27 mouse cellular contexts compared by ENCODE assay signal in genomic region chrX:43739780-43740463, GRCm38 (mm10).
DNase-seq lines count a peak whose midpoint lies in the region; ATAC-seq and TF ChIP-seq lines count a peak whose summit lies in the region.
"Had no signal": no experiment of that assay in that cellular context is flagged by ENCODE, and none has a peak within 500 bp of the region (broad histone marks: within the 10 kb centered on the region; RNA-seq: fewer than 3 reads in every experiment).

No protein-coding gene starts in this region.

- no peak overlapping the region for H3K4me2 ChIP-seq in liver, postnatal 0 days (ENCODE audit: low read depth, low read length)
- H3K4me2 ChIP-seq in liver, embryonic 11.5 days = no peak overlapping the region
- no peak overlapping the region for H3K4me2 ChIP-seq in intestine, embryonic 16.5 days (ENCODE audit: low read depth, low read length)
- H3K4me2 ChIP-seq in kidney, embryonic 16.5 days (replicated peaks; ENCODE audit: low read depth, low read length) = no peak overlapping the region
- H3K4me2 ChIP-seq: embryonic facial prominence, embryonic 13.5 days; embryonic facial prominence, embryonic 15.5 days; forebrain, embryonic 12.5 days had no signal

- H3K9ac ChIP-seq in liver, postnatal 0 days (replicated peaks) = no peak overlapping the region
- H3K9ac ChIP-seq in liver, embryonic 11.5 days (ENCODE audit: low read depth, low read length) = no peak overlapping the region
- H3K9ac ChIP-seq in intestine, embryonic 16.5 days (ENCODE audit: low read depth, low read length) = no peak overlapping the region
- no peak overlapping the region for H3K9ac ChIP-seq in kidney, embryonic 16.5 days (replicated peaks; ENCODE audit: low read length)
- H3K9ac ChIP-seq: embryonic facial prominence, embryonic 13.5 days; embryonic facial prominence, embryonic 15.5 days; forebrain, embryonic 12.5 days had no signal

- no peaks in the 10 kb centered on the region for H3K9me3 ChIP-seq in liver, postnatal 0 days (ENCODE audit: low read length)
- H3K9me3 ChIP-seq in liver, embryonic 11.5 days (ENCODE audit: control insufficient read depth, low read length) = no peaks in the 10 kb centered on the region
- no peaks in the 10 kb centered on the region for H3K9me3 ChIP-seq in intestine, embryonic 16.5 days (ENCODE audit: control insufficient read depth, low read length)
- H3K9me3 ChIP-seq in kidney, embryonic 16.5 days (ENCODE audit: low read length) = no peaks in the 10 kb centered on the region
- H3K9me3 ChIP-seq: embryonic facial prominence, embryonic 13.5 days; embryonic facial prominence, embryonic 15.5 days; forebrain, embryonic 10.5 days; forebrain, embryonic 12.5 days; G1E had no signal

- WGBS in liver, postnatal 0 days (ENCODE audit: insufficient replicate concordance) = 44% methylated on average over 4 of the region's 4 CpGs
- WGBS in liver, embryonic 11.5 days = 62% methylated on average over 4 of the region's 4 CpGs
- 50% methylated on average over 4 of the region's 4 CpGs for WGBS in intestine, embryonic 16.5 days
- WGBS in small intestine, adult 2 months = 24% methylated on average over 4 of the region's 4 CpGs
- WGBS in kidney, embryonic 16.5 days = 62% methylated on average over 4 of the region's 4 CpGs

- no peak for TF ChIP-seq EP300 in liver, postnatal 0 days (IDR thresholded peaks at IDR 0.05; ENCODE audit: low read depth)

- no peaks in the 10 kb centered on the region for H3K36me3 ChIP-seq in liver, postnatal 0 days (replicated peaks; ENCODE audit: insufficient read depth, low read length)
- no peaks in the 10 kb centered on the region for H3K36me3 ChIP-seq in liver, embryonic 11.5 days (ENCODE audit: control insufficient read depth, insufficient read depth, low read length)
- H3K36me3 ChIP-seq in intestine, embryonic 16.5 days (ENCODE audit: control insufficient read depth, insufficient read depth, low read length) = no peaks in the 10 kb centered on the region
- no peaks in the 10 kb centered on the region for H3K36me3 ChIP-seq in small intestine, adult 2 months (ENCODE audit: control insufficient read depth, insufficient read depth, low read length)
- no peaks in the 10 kb centered on the region for H3K36me3 ChIP-seq in kidney, embryonic 16.5 days (ENCODE audit: insufficient read depth, low read length)
- H3K36me3 ChIP-seq: embryonic facial prominence, embryonic 13.5 days; embryonic facial prominence, embryonic 15.5 days; forebrain, embryonic 10.5 days; forebrain, embryonic 12.5 days; G1E had no signal

- H3K4me1 ChIP-seq in liver, postnatal 0 days (ENCODE audit: insufficient read depth) = no peaks in the 10 kb centered on the region
- H3K4me1 ChIP-seq in liver, embryonic 11.5 days (replicated peaks; ENCODE audit: control insufficient read depth, insufficient read depth, low read length) = no peaks in the 10 kb centered on the region
- no peaks in the 10 kb centered on the region for H3K4me1 ChIP-seq in intestine, embryonic 16.5 days (ENCODE audit: control insufficient read depth, insufficient read depth, low read length)
- peaks cover 3% of the 10 kb centered on the region; the same call in 1 of the 2 replicates for H3K4me1 ChIP-seq in small intestine, adult 2 months (ENCODE audit: control insufficient read depth, insufficient read depth, insufficient read length, low read length)
- no peaks in the 10 kb centered on the region for H3K4me1 ChIP-seq in kidney, embryonic 16.5 days (ENCODE audit: insufficient read depth, low read length)
- H3K4me1 ChIP-seq: embryonic facial prominence, embryonic 13.5 days; embryonic facial prominence, embryonic 15.5 days; forebrain, embryonic 10.5 days; forebrain, embryonic 12.5 days had no signal

- no peak overlapping the region for H3K27ac ChIP-seq in liver, postnatal 0 days (ENCODE audit: low read depth)
- no peak overlapping the region for H3K27ac ChIP-seq in liver, embryonic 11.5 days (ENCODE audit: low read depth, low read length)
- peak overlapping the region; percentile 51 for H3K27ac ChIP-seq in intestine, embryonic 16.5 days (ENCODE audit: low read length)
- H3K27ac ChIP-seq in small intestine, adult 2 months (ENCODE audit: insufficient read depth, low read depth, low read length) = peak overlapping the region; percentile 82
- no peak overlapping the region for H3K27ac ChIP-seq in kidney, embryonic 16.5 days (ENCODE audit: low read length)
- H3K27ac ChIP-seq: embryonic facial prominence, embryonic 13.5 days; embryonic facial prominence, embryonic 15.5 days; forebrain, embryonic 10.5 days; forebrain, embryonic 12.5 days had no signal

- ATAC-seq in liver, postnatal 0 days = peak; percentile 58
- no peak for ATAC-seq in liver, embryonic 11.5 days (replicated peaks; ENCODE audit: low FRiP score)
- ATAC-seq in intestine, embryonic 16.5 days = peak; percentile 96
- ATAC-seq in kidney, embryonic 16.5 days (ENCODE audit: low FRiP score, low TSS enrichment) = no peak
- ATAC-seq: activated CD4-positive, CD25-positive, alpha-beta regulatory T cell, adult 4 months; CD4-positive, CD25-positive, alpha-beta regulatory T cell, adult 4 months; forebrain, embryonic 14.5 days; forebrain, embryonic 16.5 days; Patski had no signal

- no peak overlapping the region for H3K4me3 ChIP-seq in liver, postnatal 0 days (ENCODE audit: low read depth, low read length)
- no peak overlapping the region for H3K4me3 ChIP-seq in liver, embryonic 11.5 days (ENCODE audit: low read depth, low read length)
- no peak overlapping the region for H3K4me3 ChIP-seq in intestine, embryonic 16.5 days (ENCODE audit: low read length)
- no peak overlapping the region for H3K4me3 ChIP-seq in small intestine, adult 2 months (ENCODE audit: low read depth, low read length)
- no peak overlapping the region for H3K4me3 ChIP-seq in kidney, embryonic 16.5 days (ENCODE audit: low read length)
- H3K4me3 ChIP-seq: embryonic facial prominence, embryonic 13.5 days; embryonic facial prominence, embryonic 15.5 days; erythroblast, embryonic 14.5 days; forebrain, embryonic 10.5 days; forebrain, embryonic 12.5 days had no signal

- no peak for DNase-seq in liver, postnatal 0 days
- no peak for DNase-seq in liver, embryonic 11.5 days (ENCODE audit: low spot score)
- no peak for DNase-seq in embryo, embryonic 9.5 days (ENCODE audit: extremely low spot score)
- DNase-seq in layer of hippocampus, postnatal 25 days (ENCODE audit: extremely low spot score in 1 of 2, low spot score in 1 of 2) = no peak
- DNase-seq: adrenal gland, adult 8-10 months; adrenal gland, postnatal 14 days; adrenal gland, postnatal 36 days; cerebellum, adult 11-12 months; cerebellum, adult 2 months; cerebellum, adult 9-10 months; cerebellum, postnatal 10 days; cerebellum, postnatal 25 days had no signal

- H3K27me3 ChIP-seq in liver, postnatal 0 days (ENCODE audit: insufficient read depth, low read length) = no peaks in the 10 kb centered on the region
- no peaks in the 10 kb centered on the region for H3K27me3 ChIP-seq in liver, embryonic 11.5 days (replicated peaks; ENCODE audit: control insufficient read depth, insufficient read depth, low read length)
- H3K27me3 ChIP-seq in intestine, embryonic 16.5 days (replicated peaks; ENCODE audit: control insufficient read depth, insufficient read depth, low read length) = no peaks in the 10 kb centered on the region
- no peaks in the 10 kb centered on the region for H3K27me3 ChIP-seq in small intestine, adult 2 months (ENCODE audit: control insufficient read depth, insufficient read depth, low read length)
- no peaks in the 10 kb centered on the region for H3K27me3 ChIP-seq in kidney, embryonic 16.5 days (ENCODE audit: insufficient read depth, low read length)
- H3K27me3 ChIP-seq: CH12.LX; embryonic facial prominence, embryonic 13.5 days; embryonic facial prominence, embryonic 15.5 days; forebrain, embryonic 12.5 days had no signal

- TF ChIP-seq CTCF in liver, postnatal 0 days (IDR thresholded peaks at IDR 0.05; ENCODE audit: low read depth) = no peak
- TF ChIP-seq CTCF in small intestine, adult 2 months (IDR thresholded peaks at IDR 0.05; ENCODE audit: extremely low read depth, insufficient read length, insufficient replicate concordance, low read depth, low read length) = no peak

- TF ChIP-seq POLR2A in small intestine, adult 2 months (IDR thresholded peaks at IDR 0.05; ENCODE audit: low read depth, low read length) = no peak

Comparison
In these comparisons a context has a peak if more than half of its experiments do, and no peak if none do; other contexts are left out.
1. ATAC-seq: peak in liver, postnatal 0 days (single experiment) and intestine, embryonic 16.5 days (single experiment); none in liver, embryonic 11.5 days (single experiment) and kidney, embryonic 16.5 days (single experiment).
2. H3K27ac ChIP-seq: peak in intestine, embryonic 16.5 days (single experiment) and small intestine, adult 2 months (single experiment); none in liver, postnatal 0 days (single experiment), liver, embryonic 11.5 days (single experiment) and kidney, embryonic 16.5 days (single experiment).